Mouse (Mus musculus) liver, embryonic 14.5 days (tissue): ENCODE measurements at regions not wholly inside any gene's neighbourhood (a gene's known extent, or its start where the extent isn't known, plus 50 kb on each side); places are given as distances from the start of the nearest gene placed in this dataset.

Experiments
- CTCF ChIP-seq: IDR thresholded peaks from 2 replicates; pipeline ENCODE4 v1.5.1; 2016; ENCODE audit warnings: antibody characterized with exemption, low read depth, control low read depth
- EP300 ChIP-seq: IDR thresholded peaks from 2 replicates; pipeline ENCODE4 v1.6.1; 2016; ENCODE audit warnings: antibody characterized with exemption, low read depth

GRCm38 (mm10) chr16:76600131-76600530 is 226.5 kb upstream of the Nrip1 start:
- TF ChIP-seq CTCF, result no peak
- TF ChIP-seq EP300, result no peak
